Mouse (Mus musculus) urinary bladder, postnatal 14 days (tissue): ENCODE results near the gene Igdcc3.
A peak's percentile ranks its signal among the peaks of the same experiment; 100 is the strongest.

Source experiments
- DNase-seq: peaks from one replicate; pipeline ENCODE4 v3.0.0; 2021; ENCODE audit warnings: low spot score

Gene Igdcc3

DNA sequence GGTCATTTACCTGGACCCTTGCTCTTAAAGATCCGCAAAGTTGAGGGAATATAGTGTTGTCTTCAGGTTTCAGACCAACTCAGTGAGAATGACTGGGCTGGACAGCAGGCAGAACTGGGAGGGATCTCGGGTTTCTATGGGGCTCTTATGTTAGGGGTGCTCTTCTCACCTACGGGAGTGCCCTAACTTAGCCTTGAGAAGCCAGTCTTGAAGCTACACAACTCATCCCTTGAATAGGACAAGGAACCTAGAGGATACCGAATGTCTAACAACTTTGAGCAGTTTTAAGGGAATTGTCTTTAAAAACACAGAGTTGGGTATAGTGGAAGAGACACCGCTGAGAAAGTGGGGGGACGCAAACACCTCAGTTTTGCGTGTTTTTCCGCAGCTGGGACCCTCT is 498 bp upstream of the Igdcc3 start:
- DNase-seq, result no peak

GRCm38 (mm10) chr9:65141306-65141975 is 452 bp downstream of the Igdcc3 start:
- peak; percentile 53 for DNase-seq

- peak; percentile 41 for DNase-seq
Observed at GRCm38 (mm10) chr9:65141976-65142318, 958 bp downstream of the Igdcc3 start.

DNA sequence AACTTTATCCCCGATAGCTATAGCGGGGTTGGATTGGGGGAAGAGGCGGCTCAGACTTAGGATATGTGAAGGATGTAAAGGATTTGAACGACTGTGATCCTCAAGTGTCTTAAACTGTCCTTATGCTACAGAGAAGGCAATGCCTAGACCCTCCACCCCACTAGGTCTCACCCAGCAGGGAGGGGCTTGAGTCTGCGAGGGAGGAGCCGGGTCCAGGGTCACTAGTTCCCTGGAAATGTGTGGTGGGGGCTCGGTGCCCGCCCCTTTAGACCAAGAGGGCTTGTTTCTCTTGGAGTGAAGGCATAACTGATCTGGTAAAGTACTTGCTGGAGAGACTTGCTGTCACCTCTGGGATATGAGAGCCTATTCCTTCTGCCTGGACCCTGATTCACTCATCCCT is 1.4 kb downstream of the Igdcc3 start:
- DNase-seq, result no peak

DNA sequence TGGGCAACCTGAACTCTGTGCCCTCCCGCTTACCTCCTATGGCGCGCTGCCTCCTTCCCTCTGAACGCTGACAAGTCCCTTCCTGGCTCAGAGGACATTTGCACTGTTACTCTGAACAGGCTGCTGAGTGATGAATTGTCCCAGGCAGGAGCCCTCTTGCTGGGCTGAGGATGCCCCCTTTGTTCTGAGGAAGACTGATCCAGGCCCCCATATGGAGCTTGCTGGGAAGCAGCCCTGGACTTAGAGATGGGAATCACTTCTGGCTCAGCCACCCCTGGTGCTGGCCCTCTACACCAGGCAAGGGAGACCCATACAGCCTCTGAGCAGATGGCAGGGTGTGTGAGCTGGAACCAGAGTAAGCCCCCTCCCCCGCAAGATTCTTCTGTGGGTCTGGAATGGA is 5.0 kb downstream of the Igdcc3 start:
- DNase-seq, result no peak

DNA sequence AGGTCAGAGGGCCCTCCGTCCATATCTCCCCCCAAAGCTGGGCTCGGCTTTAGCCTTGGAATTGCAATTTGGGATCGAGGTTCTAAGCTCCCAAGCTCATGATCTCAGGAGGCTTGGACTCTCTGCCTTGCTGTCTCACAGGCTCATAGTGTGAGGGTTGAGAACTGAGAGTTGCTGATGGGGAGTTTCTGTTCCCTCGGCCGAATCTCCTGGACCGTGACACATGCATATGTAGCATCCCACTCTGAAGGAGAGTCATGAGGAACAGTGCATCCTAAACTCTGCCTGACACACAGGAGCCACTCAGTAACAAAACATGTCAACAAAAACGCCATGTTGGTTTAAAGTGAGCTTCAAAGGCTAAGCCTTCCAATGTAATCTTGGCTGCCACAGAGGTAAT is 7.5 kb downstream of the Igdcc3 start:
- DNase-seq, result no peak

- DNase-seq, result no peak
Observed at GRCm38 (mm10) chr9:65152711-65153330, 11.8 kb downstream of the Igdcc3 start.

DNA sequence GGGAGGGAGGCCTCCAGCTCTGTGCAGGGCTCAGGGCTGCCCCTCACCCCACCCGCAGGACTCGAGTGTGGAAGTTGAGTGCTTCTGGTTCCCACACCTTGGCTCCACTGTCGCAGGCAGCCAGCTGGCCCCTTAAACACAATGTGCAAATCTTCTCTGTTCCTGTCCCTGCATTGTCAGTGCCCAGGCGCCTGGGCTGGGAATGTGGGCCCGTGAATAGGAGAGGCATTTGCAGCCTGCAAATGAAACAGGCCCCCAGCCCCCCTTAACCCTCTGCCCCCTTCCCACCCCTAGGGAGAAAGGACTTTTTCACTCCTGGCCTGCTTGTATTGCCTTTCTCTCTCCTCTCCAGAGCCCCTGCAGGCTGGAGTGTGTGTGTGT is 12.3 kb downstream of the Igdcc3 start:
- no peak for DNase-seq

DNA sequence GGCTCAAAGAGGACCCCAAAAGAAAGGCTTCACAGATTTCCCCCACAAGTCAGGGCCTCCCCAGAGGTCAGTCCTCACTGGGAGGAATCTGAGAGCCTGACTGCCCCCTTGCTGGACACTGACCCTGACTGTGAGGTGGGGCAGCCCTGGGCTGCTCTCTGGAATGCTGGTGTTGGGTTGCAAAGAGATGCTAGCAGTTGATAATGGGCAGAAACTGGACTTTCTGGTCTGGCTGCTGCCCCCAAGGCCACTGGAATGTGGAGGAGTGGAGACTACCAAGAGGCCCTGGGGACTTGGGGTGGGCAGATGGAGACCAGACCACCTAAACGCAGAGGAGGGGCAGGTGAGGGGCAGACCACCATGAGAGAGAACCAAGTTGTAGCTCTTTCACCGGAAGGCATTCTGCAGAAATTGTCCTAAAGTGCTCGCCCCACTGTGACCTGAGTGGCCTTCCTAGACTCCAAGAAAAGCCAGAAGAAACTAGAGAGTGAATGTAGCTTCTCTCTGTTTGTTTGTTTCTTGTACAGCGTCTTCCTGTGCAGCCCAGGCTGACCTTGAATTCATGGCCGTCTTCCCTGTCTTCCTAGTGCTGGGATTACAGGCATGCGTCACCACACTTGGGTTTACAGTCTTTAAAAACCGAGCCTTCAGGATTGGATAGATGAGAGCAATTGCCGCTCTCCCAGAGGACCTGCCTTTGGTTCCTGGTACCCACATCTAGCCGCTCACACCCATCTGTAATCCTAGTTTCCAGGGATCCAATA is 13.9 kb downstream of the Igdcc3 start:
- peak; percentile 73 for DNase-seq

- no peak for DNase-seq
Observed at GRCm38 (mm10) chr9:65156604-65157003, 15.6 kb downstream of the Igdcc3 start.

DNA sequence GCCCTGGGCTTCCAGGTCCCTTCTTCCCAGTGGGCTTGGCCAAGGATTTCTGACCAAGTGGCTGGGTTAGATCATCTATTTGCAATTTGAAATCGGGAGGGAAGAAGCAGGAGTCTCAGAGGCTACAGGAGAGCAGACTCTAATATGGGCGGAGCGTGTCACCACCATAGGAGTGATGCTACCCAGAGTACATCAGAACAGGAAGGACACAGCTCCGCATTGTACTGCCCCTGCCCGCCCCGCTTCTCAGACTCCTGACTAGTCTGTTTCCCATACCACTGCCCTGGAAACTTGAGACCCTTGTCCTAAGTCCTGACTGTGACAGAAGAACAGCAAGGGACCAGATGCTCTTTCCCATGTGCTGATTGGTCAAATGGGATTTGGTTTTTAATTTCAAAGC is 16.6 kb downstream of the Igdcc3 start:
- no peak for DNase-seq

DNA sequence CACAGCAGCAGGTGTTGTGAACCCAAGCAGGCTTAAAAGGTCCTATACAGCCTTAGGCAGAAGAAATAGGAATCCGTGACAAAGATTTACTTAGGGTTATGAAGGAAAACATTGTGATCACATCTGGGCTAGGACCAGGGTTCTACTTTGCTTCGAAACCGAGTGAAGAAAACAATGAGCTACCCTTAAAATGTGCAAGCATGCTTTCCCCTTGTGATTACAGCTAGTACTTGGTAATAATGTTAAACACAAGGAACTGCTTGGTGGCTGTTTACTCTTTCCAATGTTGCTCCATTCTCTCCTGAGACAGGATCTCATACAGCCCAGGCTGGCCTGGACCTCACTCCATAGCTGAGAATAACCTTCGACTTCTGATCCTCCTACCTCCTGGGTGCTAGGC is 20.2 kb downstream of the Igdcc3 start:
- DNase-seq, result no peak

- DNase-seq, result no peak
Observed at GRCm38 (mm10) chr9:65161881-65162280, 20.9 kb downstream of the Igdcc3 start.

DNA sequence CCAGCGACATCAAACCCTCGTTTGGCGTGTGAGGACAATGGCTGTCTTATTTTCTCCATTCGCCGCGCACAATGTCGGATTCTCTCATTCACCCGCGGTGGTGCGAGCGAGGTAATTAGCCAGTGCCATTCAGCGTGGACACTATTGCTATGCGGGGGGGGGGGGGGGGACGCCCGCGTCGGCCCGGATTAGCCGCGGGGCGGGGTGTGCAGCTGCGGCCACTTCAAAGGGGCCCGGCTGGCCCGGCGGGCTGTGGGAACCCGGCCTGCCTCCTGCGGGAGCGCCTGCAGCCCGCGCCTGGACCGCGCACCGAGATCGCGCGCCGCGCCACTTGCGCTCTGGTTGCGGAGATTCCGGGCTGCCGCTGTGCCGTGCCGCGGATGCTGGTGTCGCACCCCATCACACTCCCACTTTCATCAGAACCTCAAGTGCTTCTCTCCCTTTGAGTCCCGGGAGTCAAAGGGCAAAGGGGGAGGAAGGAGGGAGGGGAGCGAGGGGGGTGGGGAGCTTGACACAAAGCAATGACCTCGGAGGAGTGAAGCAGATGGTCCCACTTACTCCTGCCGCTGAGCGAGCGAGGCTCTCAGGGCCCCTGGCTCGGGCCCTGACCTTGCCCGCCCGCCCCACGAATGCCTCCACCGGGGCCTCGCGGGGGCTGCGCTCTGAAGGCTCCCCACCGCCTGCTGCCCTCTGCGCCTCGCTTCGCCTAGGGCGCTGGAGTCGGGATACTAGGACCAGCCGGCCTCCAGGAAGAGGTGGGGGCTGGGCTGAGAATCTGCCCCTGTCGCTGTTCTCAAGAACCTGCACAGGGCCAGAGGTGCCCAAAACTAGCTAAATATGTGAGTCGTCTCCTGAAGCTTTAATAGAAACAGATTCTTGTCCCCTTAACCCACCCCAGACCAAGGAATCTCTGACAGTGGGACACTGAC is 22.0 kb downstream of the Igdcc3 start:
- no peak for DNase-seq

GRCm38 (mm10) chr9:65164870-65165269 is 23.9 kb downstream of the Igdcc3 start:
- no peak for DNase-seq

DNA sequence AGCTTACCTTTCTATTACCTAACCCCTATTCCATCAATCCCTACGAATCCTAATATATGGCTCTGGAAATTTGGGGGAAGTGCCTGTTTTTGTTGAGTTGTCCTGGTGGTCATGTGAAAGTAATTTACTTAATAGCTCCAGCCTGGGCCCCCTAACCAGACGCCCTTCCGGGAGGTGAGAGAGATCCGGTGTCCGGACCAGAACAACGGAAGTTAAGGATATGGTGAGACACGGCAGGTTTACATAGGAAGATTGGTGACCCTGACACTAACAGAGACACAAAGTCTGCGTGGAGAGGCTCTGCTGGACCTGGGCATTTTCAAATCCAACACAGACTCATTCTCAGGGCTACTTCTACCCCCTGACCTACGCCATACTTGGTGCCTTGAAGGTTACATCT is 25.4 kb downstream of the Igdcc3 start:
- no peak for DNase-seq

GRCm38 (mm10) chr9:65168534-65168933 is 27.5 kb downstream of the Igdcc3 start:
- DNase-seq, result no peak

DNA sequence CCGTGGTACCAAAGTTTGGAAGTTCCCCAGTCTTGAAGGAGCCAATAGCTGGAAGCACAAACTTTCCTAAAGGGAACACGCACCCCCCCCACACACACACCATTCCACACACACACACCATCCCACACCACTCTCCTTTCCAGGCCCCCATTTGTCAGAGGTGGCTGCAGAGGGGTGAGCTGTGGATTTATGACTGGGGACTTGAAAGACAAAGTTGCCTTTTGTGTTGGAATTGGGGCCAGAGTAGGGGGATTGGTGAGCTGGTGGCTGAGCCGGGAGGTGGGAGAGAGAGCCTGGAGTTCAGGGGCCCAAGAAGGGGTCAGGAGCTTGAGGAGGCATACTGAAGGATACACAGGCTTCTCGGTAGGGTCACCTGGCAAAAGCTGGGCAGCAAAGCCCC is 28.0 kb downstream of the Igdcc3 start:
- no peak for DNase-seq

DNA sequence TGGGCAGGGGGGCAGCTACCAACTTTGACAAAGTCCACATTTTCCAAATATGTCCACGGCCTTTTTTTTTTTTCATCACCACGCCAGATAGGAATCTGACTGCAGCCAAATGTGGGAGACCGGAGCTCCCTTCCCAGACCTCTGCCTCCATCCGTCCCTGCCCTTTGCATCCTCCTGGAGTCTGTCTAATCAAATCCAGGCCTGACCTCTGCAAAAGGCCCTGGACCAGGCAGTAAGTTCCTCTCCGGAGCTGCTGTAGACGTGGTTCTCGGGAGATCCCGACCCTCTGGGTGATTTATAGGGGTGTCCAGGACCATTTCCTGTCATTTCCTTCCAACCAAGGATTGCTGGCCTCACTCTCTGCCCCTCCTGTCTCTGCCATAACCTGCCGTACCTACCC is 31.7 kb downstream of the Igdcc3 start:
- DNase-seq, result no peak

DNA sequence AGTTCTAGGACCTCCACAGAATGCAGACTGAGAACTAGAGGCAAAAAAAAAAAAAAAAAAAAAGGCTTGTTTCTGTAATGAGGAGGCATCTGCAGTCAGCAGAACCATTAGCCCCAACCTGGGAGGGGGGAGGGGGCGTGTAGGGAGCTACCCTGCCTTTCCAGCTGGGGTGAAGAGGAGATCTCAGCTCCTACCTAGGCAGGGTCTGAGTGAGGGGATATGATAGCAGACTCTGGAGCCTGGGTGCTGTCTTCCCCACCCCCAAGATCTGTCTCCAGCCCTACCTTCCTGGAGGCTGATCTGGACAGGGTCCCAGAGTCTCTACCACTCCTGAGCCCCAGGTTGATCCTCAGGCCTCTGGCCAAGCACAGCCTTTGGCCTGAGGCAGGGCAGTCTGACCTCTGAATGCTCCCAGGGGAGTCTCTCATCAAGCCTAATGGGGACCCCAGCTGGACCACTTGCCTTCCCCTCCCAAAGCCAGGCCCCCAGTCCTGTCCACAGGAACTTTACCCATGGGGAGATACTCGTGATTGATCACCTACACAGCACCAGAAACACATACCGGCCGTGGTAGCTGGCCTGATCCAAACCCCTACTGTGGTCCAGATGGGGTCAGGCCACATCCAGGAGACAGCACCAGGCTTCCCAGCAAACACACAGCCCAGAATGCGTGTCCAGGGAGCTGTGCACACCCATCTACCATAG is 34.4 kb downstream of the Igdcc3 start:
- DNase-seq, result no peak

DNA sequence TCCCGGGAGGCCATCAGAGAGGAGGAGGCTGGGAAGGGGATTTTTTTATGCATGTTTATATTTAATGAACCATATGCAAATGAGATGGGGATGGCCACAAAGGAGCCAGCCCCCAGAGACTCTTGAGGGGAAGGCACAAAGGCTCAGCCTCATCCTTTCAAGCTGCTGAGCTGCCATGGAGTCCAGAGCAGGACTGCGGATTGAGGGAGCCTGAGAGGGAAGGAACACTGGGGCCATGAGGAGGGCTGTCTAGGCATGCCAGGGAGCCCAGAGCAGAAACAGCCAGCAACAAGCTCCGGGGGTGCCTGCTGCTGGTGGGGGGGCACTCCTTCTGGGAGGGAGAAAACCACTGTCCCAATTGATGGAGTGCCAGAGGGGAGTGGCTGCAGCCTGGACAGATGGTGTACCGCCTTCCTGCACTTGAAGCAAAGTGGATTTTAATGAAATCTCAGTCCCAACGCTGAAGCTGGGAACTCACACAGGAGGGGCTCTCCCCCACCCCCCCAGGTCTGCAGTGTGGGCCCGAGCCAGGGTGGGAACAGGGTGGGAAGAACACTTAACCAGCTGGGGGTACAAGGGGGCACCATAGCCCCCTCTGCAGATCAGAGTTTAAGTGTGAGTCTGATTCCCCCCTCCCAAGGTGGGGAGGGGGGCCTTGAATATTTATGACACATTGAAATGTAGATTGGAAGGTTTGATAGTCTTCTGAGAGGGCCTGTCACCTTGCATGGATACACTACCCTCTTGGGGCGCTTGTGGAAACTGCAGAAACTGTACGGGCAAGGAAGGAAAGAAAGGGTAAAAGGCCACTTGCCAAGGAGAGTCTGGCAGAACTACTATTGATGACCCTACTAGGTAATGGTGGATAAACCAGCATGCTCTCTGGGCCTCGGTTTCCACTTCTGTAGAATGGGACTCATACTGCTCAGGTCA is 35.2 kb downstream of the Igdcc3 start:
- DNase-seq, result no peak
